Mouse (Mus musculus) right cerebral cortex, adult 18-20 months (tissue): ENCODE data around the gene Fgf4.
"Not testable (repeated sequence)": the region's sequence is repeated elsewhere in the genome, so short reads cannot be mapped to it uniquely, and the experiment has no call there.

Source experiments
- DNase-seq: peaks from one replicate; pipeline ENCODE4 v3.0.0; 2022; ENCODE audit warnings: mixed read lengths

The Fgf4 gene

DNA sequence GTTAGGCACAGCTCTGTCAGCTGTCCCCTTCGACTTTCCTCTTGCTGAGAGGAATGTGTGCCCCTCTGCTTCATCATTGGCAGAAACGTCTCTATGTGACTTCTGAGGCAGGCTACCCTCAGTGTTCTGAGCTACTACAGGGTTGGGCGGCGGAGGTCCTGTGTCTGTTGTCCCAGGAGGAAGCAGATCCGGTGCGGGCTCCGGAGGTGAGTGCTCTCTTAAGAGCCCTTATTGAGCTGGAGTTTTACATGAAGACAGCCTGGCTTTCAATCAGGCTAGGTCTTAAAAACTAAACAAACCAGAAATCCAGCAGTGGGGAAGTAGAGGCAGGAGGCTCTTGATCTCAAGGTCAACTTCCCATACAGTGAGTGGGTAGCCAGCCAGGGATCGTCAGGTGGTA is 20.4 kb downstream of the Fgf4 start:
- no peak for DNase-seq

GRCm38 (mm10) chr7:144872420-144872819 is 25.3 kb downstream of the Fgf4 start:
- DNase-seq: no peak

DNA sequence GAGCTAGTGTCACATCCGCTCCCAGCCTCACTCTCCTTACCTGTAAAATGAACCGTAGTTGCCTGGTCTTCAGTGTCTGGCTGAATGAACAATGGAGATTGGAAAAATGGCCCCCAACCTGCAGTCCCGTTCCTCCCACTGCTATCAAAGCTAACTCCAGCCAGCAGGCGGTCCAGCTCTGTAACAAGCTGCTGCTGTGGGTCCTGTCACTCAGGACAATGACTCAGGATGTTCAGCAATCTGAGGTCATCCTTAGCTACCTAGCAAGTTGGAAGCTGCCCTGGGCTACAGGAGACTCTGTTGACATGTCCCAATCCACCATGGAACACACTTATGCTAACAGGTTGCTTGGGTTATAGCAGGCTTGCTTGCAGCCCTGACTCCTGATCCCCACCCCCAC is 26.0 kb downstream of the Fgf4 start:
- DNase-seq: no peak

GRCm38 (mm10) chr7:144874226-144874625 is 27.1 kb downstream of the Fgf4 start:
- no peak for DNase-seq

- no peak for DNase-seq
These were observed 31.2 kb downstream of the Fgf4 start for GRCm38 (mm10) chr7:144878401-144878800.

GRCm38 (mm10) chr7:144883106-144883505 is 35.9 kb downstream of the Fgf4 start:
- DNase-seq: no peak

GRCm38 (mm10) chr7:144887672-144888071 is 40.5 kb downstream of the Fgf4 start:
- no peak for DNase-seq

DNA sequence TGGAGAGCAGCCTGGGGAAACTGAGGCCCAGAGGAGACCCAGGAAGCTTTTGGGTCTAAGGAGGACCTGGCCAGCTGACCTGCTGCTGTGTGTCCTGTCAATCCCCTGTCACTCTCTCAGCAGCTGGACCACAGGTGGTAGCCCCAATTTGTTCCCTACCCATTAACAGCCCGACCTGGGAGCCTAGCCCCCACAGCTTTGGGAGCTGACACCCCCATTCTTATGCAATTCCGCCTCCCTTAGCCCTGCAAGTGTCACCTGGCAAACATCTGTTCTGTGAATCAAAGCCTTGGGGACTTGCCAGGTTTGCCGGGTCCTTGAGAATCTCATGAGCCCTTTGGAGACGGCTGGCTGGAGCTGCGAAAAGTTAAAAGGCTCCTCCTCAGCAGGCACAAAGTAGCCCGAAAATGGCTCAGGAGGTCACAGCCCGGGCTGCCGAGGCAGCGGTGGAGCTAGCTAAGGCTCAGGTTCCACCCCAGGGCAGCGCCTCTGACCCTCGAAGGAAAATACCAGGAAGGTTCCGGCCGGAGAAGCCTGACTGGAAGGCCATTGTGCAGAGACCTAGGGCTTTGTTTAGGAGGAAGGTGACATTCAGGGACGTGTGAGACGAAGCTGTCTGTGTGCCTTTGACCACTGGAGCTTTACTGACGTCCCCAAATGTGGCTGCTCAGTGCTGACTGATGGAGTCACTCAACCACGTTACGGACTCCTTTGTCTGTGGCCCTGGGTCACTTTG is 41.6 kb downstream of the Fgf4 start:
- DNase-seq: no peak

DNA sequence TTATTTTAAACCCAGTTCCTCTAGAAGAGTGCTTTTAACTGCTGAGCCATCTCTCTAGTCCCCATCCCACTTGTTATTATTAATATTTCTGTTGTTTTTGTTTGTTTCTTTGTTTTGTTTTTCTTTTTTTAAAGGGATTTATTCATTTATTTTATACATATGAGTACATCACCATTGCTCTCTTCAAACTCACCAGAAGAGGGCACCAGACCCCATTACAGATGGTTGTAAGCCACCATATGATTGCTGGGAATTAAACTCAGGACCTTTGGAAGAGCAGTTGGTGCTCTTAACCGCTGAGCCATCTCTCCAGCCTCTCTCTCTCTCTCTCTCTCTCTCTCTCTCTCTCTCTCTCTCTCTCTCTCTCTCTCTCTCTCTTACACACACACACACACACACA is 43.5 kb downstream of the Fgf4 start:
- DNase-seq: not testable (repeated sequence)

DNA sequence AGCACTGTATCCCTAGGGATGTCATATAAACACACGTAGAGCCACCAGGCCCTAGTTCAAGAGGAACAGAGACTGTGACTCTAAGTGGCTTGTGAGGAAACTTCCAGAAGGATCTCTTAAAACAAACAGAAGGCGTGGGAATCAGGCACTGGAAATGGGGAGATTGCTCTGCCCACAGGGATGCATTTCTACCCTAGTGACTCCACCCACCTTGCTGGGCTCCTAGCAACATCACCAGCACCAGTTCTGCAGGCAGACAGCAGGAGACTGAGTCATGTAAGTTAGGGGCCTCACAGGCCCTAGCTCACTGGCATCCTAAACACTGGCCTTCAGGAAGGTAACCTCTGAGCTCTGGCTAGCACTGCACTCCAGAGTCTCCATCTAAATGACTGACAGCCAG is 44.7 kb downstream of the Fgf4 start:
- peak; percentile 36 for DNase-seq

- no peak for DNase-seq
These were observed 45.2 kb downstream of the Fgf4 start for GRCm38 (mm10) chr7:144892322-144892721.

DNA sequence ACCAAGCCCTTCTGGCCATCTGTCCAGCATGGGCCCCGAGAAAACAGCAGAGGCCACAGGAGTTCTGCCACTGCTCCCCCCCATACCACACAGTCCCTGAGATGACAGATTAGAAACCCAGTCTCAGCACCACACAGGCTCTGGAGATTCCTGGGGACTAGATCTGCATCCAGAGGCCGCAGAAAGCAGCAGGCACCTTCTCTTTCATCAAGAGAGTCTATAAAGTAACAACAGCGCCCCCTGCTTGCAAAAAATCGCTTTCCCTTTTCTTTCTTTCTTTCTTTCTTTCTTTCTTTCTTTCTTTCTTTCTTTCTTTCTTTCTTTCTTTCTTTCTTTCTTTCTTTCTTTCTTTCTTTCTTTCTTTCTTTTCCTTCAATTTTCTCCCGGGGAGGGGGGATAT is 47.0 kb downstream of the Fgf4 start:
- no peak for DNase-seq

GRCm38 (mm10) chr7:144894706-144895105 is 47.5 kb downstream of the Fgf4 start:
- DNase-seq: no peak

GRCm38 (mm10) chr7:144895305-144896111 is 48.3 kb downstream of the Fgf4 start:
- DNase-seq: peak; percentile 69

- no peak for DNase-seq
These were observed 49.4 kb downstream of the Fgf4 start, which contains the start of gene Fgf15 for GRCm38 (mm10) chr7:144896294-144897218. Gene Fgf15, plus strand, starts transcription at chr7:144896531.

GRCm38 (mm10) chr7:144898506-144898905 is 51.3 kb downstream of the Fgf4 start:
- no peak for DNase-seq

DNA sequence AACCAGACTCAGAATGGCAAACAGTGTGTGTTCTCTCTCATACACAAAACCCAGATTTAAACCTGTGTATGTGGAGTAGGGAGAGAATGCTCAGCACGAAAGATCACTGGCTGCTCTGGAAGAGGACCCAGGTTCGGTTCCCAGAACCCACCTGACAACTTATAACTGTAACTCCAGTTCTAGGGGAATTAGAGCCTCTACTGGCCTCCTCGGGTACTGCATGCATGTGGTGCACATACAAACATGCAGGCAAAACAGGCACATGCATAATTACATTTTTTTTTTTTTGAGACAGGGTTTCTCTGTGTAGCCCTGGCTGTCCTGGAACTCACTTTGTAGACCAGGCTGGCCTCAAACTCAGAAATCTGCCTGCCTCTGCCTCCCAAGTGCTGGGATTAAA is 58.3 kb downstream of the Fgf4 start:
- not testable (repeated sequence) for DNase-seq

DNA sequence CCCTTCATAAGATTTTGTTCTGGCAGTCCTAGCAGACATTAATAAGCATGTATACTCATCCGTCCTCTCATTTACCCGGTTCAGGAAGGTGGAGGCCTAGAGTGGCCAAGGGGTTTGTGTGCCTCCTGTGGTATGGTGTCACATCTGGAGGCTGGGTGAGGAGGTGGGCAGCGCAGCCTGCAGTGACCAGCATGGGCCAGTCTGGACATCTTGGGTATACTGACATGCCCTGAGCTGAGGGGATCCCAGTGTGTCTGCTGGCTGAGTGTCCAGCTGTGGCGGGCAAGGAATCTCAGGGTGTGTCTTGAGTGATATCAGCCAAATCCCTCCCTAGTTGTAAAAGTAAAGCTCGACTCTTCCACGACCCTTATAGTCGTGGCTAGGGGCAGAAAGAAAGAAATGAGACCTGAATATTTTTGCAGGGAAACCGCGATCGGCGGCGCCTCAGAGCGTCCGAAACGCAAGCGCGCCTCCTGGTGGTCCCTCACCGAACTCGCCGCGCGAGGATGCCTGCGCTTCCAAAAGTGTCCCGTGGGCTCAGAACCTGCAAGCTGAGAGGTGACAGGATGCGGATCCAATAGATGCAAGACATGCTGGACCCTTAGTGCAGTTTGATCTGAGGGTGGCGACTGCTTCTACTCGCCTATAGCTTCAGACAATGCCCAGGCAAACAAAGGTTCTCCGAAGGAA is 59.7 kb downstream of the Fgf4 start:
- peak; percentile 52 for DNase-seq

DNA sequence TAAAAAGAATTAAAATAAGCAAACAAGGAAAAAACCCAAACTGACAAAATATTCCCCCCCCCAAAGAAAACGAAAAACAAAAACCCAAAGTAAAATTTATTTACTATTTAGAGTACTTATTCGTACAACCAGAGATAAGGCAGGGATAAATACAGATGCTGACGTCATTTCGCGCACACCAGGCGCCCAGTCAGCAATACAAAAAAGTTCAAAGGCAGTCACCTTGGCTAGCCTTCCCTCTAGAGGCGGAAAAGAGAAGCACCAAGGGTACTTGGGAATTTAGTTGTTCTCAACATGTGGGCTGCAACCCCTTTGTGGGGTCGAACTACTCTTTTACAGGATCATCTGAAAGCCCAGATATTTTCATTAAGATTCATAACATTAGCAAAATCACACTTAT is 60.6 kb downstream of the Fgf4 start:
- no peak for DNase-seq

GRCm38 (mm10) chr7:144908705-144909104 is 61.5 kb downstream of the Fgf4 start:
- DNase-seq: peak; percentile 59

- DNase-seq: peak; percentile 39
These were observed 64.0 kb downstream of the Fgf4 start for GRCm38 (mm10) chr7:144911121-144911520.

GRCm38 (mm10) chr7:144912897-144913296 is 65.7 kb downstream of the Fgf4 start:
- DNase-seq: no peak
